Mouse (Mus musculus) lung, embryonic 16.5 days (tissue): ENCODE measurements at regions not wholly inside any gene's neighbourhood (a gene's known extent, or its start where the extent isn't known, plus 50 kb on each side); places are given as distances from the start of the nearest gene placed in this dataset.

Experiments used
- ATAC-seq: fragments of 200-750 bp; cut with Nextera tagmentation; 2 replicates; pipeline ENCODE4 v1.8.0; 2017; ENCODE audit warnings: low read depth, mild to moderate bottlenecking, moderate library complexity
- H3K27ac ChIP-seq: fragments of 300-500 bp; sonication (generic); 2 replicates; pipeline ENCODE4 v1.5.1; 2014; ENCODE audit warnings: mild to moderate bottlenecking, control low read depth, low read length
- H3K27me3 ChIP-seq: fragments of 300-500 bp; sonication (generic); 2 replicates; pipeline ENCODE4 v1.6.1; 2014; ENCODE audit warnings: low read depth, low read length, mixed read lengths; ENCODE audit not compliant: control insufficient read depth, insufficient read depth
- H3K36me3 ChIP-seq: fragments of 300-500 bp; sonication (generic); 2 replicates; pipeline ENCODE4 v1.6.1; 2014; ENCODE audit warnings: low read length; ENCODE audit not compliant: control insufficient read depth, insufficient read depth
- H3K4me1 ChIP-seq: fragments of 300-500 bp; sonication (generic); replicated peaks from 2 replicates; pipeline ENCODE4 v1.6.1; 2014; ENCODE audit warnings: low read length, mixed read lengths; ENCODE audit not compliant: control insufficient read depth, insufficient read depth
- H3K4me2 ChIP-seq: fragments of 300-500 bp; sonication (generic); 2 replicates; pipeline ENCODE4 v1.6.1; 2014; ENCODE audit warnings: low read depth, low read length, control low read depth
- H3K4me3 ChIP-seq: fragments of 300-500 bp; sonication (generic); 2 replicates; pipeline ENCODE4 v1.5.1; 2014; ENCODE audit warnings: mild to moderate bottlenecking, low read length, control low read depth
- H3K9ac ChIP-seq: fragments of 300-500 bp; sonication (generic); 2 replicates; pipeline ENCODE4 v1.6.1; 2014; ENCODE audit warnings: low read length, control low read depth
- H3K9me3 ChIP-seq: fragments of 300-500 bp; sonication (generic); 2 replicates; pipeline ENCODE4 v1.6.1; 2016; ENCODE audit warnings: low read length; ENCODE audit not compliant: control insufficient read depth
- WGBS: fragments of 180-500 bp; shearing (Covaris S2); extraction: QIAGEN DNeasy Blood & Tissue Kit; methylation state at CpG from one replicate; pipeline ENCODE4 v1.1.7; 2014; 5-methylcytosine and 5-hydroxymethylcytosine counted together

DNA sequence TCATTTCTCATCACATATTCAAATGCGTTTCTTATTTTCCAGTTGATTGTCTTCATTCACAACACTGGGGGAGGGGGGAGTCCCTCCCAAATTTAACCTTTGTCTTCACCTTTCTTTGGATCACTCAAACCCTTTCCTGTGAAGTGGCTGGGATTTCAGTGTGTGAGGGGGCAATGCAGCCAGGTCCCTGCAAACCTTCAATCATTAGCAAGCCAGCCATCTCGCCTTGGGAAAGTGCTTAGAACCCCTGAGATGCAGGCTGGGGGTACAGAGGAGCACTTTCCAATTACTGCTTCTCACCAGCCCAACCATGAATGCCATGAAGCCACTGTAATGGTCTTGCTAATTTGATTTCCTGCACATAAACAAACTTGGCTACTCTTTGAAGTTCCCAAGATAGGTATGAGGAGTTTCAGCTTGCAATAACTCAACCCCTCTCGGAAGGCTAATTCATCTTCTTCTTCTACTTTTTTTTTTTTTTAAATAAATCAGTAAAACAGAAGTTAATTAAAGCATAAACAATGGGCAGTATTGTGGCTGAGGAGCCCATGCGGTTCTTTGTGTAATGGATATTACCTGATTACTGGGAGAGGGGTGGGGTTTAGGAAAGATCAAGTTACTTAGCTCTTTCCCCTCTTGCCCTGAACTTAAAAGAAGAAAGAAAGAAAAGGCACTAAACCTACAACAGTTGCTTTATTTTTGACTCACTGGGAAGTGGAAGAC lies 486.3 kb downstream of the 1700129C05Rik start:
- Histone ChIP-seq H3K36me3 (no peaks in the 10 kb centered on the region), H3K27ac (no peak overlapping the region), H3K4me3 (no peak overlapping the region), H3K9ac (no peak overlapping the region), H3K9me3 (no peaks in the 10 kb centered on the region), H3K4me2 (no peak overlapping the region), H3K27me3 (no peaks in the 10 kb centered on the region), H3K4me1 (no peaks in the 10 kb centered on the region)
- 32% methylated on average over 4 of the region's 4 CpGs for WGBS
- no peak for ATAC-seq

DNA sequence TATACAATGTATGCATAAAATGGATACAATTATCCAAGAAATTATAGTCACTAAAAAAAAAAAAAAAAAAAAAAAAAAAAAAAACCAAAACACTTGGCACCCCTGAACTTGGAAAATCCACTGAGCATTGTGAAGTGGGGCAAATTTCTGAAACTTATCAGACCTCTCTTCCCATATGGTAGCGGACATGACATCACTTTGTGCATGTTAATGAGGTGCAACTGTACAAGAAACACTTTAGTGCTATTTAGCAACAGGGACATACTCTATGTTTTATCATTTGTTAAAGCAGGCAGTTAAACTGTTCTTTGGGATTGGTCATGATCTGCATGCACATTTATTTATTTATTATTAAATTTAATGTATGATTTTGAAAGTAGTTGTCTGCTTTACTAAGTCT lies 489.7 kb downstream of the 1700129C05Rik start:
- ATAC-seq = peak; percentile 85
- Histone ChIP-seq H3K9me3 (no peaks in the 10 kb centered on the region), H3K4me2 (no peak overlapping the region), H3K9ac (no peak overlapping the region), H3K27me3 (no peaks in the 10 kb centered on the region), H3K36me3 (no peaks in the 10 kb centered on the region), H3K27ac (no peak overlapping the region), H3K4me1 (no peaks in the 10 kb centered on the region), H3K4me3 (no peak overlapping the region)
- WGBS = 61% methylated on average over 1 of the region's 1 CpGs

DNA sequence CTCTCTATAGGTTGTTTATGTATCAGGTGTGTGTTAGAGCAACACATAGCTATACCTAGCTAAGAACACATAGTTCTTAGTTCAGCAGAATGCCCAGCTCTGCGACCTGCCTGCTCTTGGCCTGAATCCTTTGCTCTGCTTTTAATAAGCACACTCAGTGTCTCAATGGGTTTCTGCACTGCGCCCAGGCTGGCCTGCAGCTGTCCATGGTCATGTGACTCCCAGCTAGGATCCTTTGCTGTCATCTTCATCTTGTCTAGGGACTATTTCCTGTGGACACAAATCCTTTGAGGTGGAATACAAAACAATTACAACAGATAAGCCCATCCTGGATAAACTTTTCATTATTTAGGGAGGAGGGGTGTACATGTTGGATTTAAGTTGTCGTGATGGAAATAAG lies 490.7 kb downstream of the 1700129C05Rik start:
- no peak for ATAC-seq
- H3K27me3 ChIP-seq = no peaks in the 10 kb centered on the region
- H3K4me3 ChIP-seq = no peak overlapping the region
- 78% methylated on average over 3 of the region's 3 CpGs for WGBS
- no peaks in the 10 kb centered on the region for H3K36me3 ChIP-seq
- no peak overlapping the region for H3K4me2 ChIP-seq
- no peaks in the 10 kb centered on the region for H3K4me1 ChIP-seq
- H3K9ac ChIP-seq = no peak overlapping the region
- no peaks in the 10 kb centered on the region for H3K9me3 ChIP-seq
- no peak overlapping the region for H3K27ac ChIP-seq

DNA sequence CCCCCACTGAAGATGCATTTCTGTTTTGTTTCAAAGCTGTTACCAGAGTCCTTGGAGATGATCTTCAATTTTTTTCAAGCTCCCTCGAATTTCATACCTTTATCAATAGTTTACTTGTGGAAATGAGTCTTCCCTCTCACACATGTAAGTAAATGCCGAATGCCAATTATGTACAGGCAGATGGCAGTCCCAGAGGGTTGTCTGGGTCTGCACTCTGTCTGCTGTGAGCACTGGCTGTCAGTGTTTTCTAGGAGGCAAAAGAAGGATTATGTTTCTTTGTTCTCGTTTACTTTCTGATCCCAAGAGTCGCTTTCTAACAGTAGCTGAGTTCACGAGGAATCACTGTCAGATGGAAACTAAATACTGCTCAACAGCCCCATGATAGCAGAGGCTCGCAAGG lies 491.5 kb downstream of the 1700129C05Rik start:
- Histone ChIP-seq H3K27ac (no peak overlapping the region), H3K9ac (no peak overlapping the region), H3K4me2 (no peak overlapping the region), H3K4me3 (no peak overlapping the region), H3K4me1 (no peaks in the 10 kb centered on the region), H3K36me3 (no peaks in the 10 kb centered on the region), H3K27me3 (no peaks in the 10 kb centered on the region), H3K9me3 (no peaks in the 10 kb centered on the region)
- ATAC-seq = no peak
- WGBS = 45% methylated on average over 6 of the region's 6 CpGs

DNA sequence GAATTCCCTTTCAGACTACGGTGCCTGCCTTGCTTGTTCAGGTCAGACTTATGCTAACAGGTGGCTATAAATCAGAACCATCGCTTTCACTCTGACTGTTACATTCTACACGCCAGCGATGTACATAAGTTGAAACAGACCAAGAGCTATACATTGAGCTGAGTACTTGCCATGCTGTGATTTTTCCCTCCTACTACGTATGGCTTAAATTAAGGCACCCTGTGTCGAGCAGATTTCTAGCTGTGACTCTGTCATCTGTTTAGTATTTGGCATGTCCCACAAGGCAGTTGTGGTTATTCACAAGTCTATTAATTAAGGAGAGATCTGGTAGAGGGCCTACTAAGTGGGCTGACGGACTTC lies 504.4 kb downstream of the 1700129C05Rik start:
- WGBS = 86% methylated on average over 7 of the region's 7 CpGs
- no peaks in the 10 kb centered on the region for H3K4me1 ChIP-seq
- no peaks in the 10 kb centered on the region for H3K9me3 ChIP-seq
- no peak overlapping the region for H3K4me2 ChIP-seq
- no peaks in the 10 kb centered on the region for H3K27me3 ChIP-seq
- no peaks in the 10 kb centered on the region for H3K36me3 ChIP-seq
- no peak overlapping the region for H3K9ac ChIP-seq
- H3K4me3 ChIP-seq = no peak overlapping the region
- no peak overlapping the region for H3K27ac ChIP-seq
- no peak for ATAC-seq

DNA sequence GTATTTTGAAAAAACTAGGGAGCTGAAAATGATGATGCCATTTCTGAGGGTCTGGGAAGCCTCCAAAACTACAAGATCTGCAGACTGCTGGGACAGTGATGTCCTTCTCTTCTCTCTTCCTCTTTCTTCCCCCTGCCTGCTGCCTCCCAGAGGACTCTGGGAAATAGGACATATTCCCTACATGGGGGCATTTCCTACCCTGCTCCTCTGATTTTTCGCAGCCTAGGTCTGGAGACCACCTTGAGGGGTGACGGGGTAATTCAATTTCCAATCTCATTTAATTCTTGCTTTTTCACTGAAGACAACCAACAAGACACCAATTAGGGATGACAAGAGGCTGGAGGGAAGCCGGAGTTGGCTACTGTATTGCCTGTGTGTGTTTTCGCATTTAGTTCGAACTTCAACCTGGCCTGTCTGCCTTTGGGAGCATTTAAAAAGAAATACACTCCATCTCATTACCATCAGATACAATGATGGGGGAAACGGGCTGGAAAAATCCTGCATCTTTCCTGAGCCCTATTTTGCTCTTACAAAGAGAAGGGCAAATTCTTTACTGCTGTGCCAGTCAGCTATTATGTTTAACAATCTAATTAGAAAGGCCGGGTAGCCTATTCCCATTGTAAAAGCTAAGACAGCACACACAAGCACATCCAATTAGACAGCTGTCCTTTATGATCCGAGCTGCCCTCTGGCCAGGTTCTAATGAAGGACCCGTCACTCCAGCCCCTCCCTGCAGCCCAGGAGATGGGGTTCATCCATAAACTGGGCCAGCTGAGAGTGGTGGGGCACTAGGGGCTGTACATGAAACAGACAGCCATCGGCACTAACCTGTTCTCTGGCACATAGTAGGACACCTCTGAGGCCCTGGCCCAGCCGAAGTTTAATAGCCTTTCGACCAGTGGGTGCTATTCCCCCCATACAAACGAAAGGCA lies 505.0 kb downstream of the 1700129C05Rik start:
- no peak for ATAC-seq
- Histone ChIP-seq H3K36me3 (no peaks in the 10 kb centered on the region), H3K27me3 (no peaks in the 10 kb centered on the region), H3K9ac (no peak overlapping the region), H3K4me3 (no peak overlapping the region), H3K4me1 (no peaks in the 10 kb centered on the region), H3K4me2 (no peak overlapping the region), H3K9me3 (no peaks in the 10 kb centered on the region), H3K27ac (no peak overlapping the region)
- 83% methylated on average over 13 of the region's 13 CpGs for WGBS

DNA sequence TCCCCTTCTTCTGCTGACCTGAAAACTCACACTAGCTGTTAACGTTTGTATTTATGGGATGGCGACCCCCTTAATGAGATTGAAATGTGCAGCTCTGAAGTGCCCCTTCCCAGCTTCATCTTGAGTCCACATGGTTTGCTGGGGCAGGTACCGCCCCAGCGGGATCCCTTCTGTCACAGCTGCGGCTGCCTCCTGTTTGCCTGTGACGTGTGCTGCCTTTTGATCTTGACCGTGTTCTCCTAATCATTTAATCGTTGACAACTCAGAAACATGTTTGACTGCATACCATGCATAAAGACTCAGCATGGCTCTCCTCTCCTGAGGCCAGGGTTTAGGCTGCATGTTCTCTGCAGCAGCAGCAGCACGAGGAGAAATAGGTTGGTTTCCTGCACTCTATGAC lies 511.5 kb downstream of the 1700129C05Rik start:
- WGBS = 22% methylated on average over 9 of the region's 9 CpGs
- H3K36me3 ChIP-seq = no peaks in the 10 kb centered on the region
- no peaks in the 10 kb centered on the region for H3K27me3 ChIP-seq
- ATAC-seq = peak; percentile 17; the same call in 1 of the 2 replicates
- H3K4me3 ChIP-seq = no peak overlapping the region
- H3K27ac ChIP-seq = no peak overlapping the region
- no peak overlapping the region for H3K4me2 ChIP-seq
- H3K4me1 ChIP-seq = no peaks in the 10 kb centered on the region; the same call in 1 of the 2 replicates
- H3K9me3 ChIP-seq = no peaks in the 10 kb centered on the region
- H3K9ac ChIP-seq = no peak overlapping the region

DNA sequence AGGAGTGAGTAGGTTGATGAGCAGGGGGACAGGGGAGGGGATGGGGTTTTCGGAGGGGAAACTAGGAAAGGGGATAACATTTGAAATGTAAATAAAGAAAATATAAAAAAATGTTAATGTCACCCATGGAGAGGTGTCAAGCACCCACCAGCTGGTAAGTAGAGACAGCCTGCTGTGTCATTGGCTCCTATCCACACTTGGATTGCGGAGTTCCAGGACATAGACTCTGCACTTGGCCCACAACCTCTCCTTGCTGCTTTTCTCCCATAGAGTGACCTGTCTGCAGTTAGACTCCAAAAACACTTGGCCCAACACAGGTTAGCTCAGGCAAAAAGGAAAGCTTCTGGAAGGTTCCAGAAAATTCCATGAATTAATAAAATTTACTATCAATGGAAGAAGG lies 514.4 kb downstream of the 1700129C05Rik start:
- H3K27me3 ChIP-seq = no peaks in the 10 kb centered on the region
- H3K4me2 ChIP-seq = no peak overlapping the region
- WGBS = 83% methylated on average over 2 of the region's 2 CpGs
- ATAC-seq = no peak
- no peaks in the 10 kb centered on the region; the same call in 1 of the 2 replicates for H3K4me1 ChIP-seq
- no peak overlapping the region for H3K4me3 ChIP-seq
- H3K9me3 ChIP-seq = no peaks in the 10 kb centered on the region
- H3K27ac ChIP-seq = no peak overlapping the region
- no peak overlapping the region for H3K9ac ChIP-seq
- H3K36me3 ChIP-seq = no peaks in the 10 kb centered on the region

DNA sequence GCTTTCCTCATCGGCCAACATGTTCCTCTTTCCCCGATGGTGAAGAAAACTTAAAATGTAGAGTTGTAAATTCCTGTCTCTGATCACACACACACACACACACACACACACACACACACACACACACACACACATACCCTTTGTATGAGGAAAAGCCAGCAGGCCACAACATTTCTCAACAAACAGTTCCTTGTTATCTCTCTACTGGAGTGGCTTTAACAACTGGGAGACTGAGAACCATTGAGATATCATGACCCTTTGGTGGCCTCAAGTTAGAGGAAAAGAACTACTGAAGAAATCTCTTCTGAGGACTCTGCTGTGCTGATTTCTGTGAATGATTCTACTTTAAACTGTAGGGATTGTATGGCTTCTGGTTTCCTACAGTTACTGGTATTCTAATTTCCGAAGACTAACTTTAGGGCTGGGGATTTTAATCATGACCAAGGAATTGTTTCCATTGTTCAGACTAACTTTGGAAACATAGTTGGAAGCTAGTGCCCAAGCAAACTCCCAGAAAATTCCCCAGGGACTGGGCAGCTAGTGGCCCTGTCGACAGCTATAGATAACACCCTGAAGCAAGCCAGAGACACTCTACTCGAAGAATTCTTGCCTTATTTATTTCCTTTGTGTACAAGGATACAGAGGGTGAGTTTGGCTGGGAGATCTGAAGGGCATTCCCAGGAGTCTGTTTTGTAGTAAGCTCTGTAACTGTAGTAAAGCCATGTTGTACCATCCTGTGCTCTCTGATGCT lies 516.0 kb downstream of the 1700129C05Rik start:
- Histone ChIP-seq H3K4me2 (no peak overlapping the region), H3K4me3 (no peak overlapping the region), H3K9me3 (no peaks in the 10 kb centered on the region), H3K27me3 (no peaks in the 10 kb centered on the region), H3K36me3 (no peaks in the 10 kb centered on the region), H3K27ac (no peak overlapping the region), H3K4me1 (no peaks in the 10 kb centered on the region; the same call in 1 of the 2 replicates), H3K9ac (no peak overlapping the region)
- 32% methylated on average over 5 of the region's 5 CpGs for WGBS
- ATAC-seq = no peak
